Mouse (Mus musculus): Measurements from ENCODE around the gene Ip6k1. TPM values are rescaled to one million over a fixed set of nuclear protein-coding genes. Genes with fewer than 3 reads are reported as not detected.

Gene Ip6k1
- polyA plus RNA-seq, 1 experiment from 2014 or later = 97.9 TPM

- H3K36me3 ChIP-seq = no peaks in the 10 kb centered on the region
- H3K4me2 ChIP-seq (replicated peaks) = peak overlapping the region; percentile 88
- H3K9ac ChIP-seq = peak overlapping the region; percentile 59
- no peaks in the 10 kb centered on the region for H3K9me3 ChIP-seq
- ATAC-seq (ENCODE audit: low FRiP score, low read depth) = no peak
- H3K4me3 ChIP-seq = peak overlapping the region; percentile 62
- 0 out of 2 replicates have a peak overlapping the region, but pooled peaks have one; percentile 42 for H3K27ac ChIP-seq
- 64% methylated on average over 9 of the region's 9 CpGs for WGBS
- H3K27me3 ChIP-seq (replicated peaks) = peaks cover 24% of the 10 kb centered on the region
- peaks cover 40% of the 10 kb centered on the region for H3K4me1 ChIP-seq
Measured at GRCm38 (mm10) chr9:107984754-107985055, 17.6 kb upstream of the Ip6k1 start.

GRCm38 (mm10) chr9:107985131-107986119, 16.9 kb upstream of the Ip6k1 start, which contains the start of gene Inka1:
Gene Inka1, minus strand, starts transcription at chr9:107985879.
- Histone ChIP-seq H3K9me3 (no peaks in the 10 kb centered on the region), H3K4me3 (peak within 1 kb of the TSS; percentile 62), H3K27ac (peak within 1 kb of the TSS; percentile 42), H3K27me3 (replicated peaks) (peaks cover 24% of the 10 kb centered on the region), H3K9ac (peak within 1 kb of the TSS; percentile 59), H3K4me2 (replicated peaks) (peak within 1 kb of the TSS; percentile 88), H3K36me3 (no peaks in the 10 kb centered on the region), H3K4me1 (peaks cover 40% of the 10 kb centered on the region)
- ATAC-seq (ENCODE audit: low FRiP score, low read depth) = peak; percentile 86
- under 1% methylated on average over 58 of the region's 58 CpGs for WGBS

GRCm38 (mm10) chr9:107986376-107986775, 15.9 kb upstream of the Ip6k1 start:
- H3K9ac ChIP-seq = no peak overlapping the region
- peaks cover 36% of the 10 kb centered on the region for H3K4me1 ChIP-seq
- H3K36me3 ChIP-seq = no peaks in the 10 kb centered on the region
- 6% methylated on average over 18 of the region's 18 CpGs for WGBS
- peak overlapping the region; percentile 62 for H3K4me3 ChIP-seq
- H3K4me2 ChIP-seq (replicated peaks) = peak overlapping the region; percentile 88
- H3K27me3 ChIP-seq (replicated peaks) = peaks cover 24% of the 10 kb centered on the region
- H3K27ac ChIP-seq = no peak overlapping the region
- ATAC-seq (ENCODE audit: low FRiP score, low read depth) = peak; percentile 74
- no peaks in the 10 kb centered on the region for H3K9me3 ChIP-seq

- H3K4me1 ChIP-seq = peaks cover 23% of the 10 kb centered on the region; the same call in 1 of the 2 replicates
- H3K27me3 ChIP-seq (replicated peaks) = peaks cover 24% of the 10 kb centered on the region
- no peaks in the 10 kb centered on the region for H3K36me3 ChIP-seq
- no peak overlapping the region for H3K4me2 ChIP-seq (replicated peaks)
- H3K9me3 ChIP-seq = no peaks in the 10 kb centered on the region
- H3K27ac ChIP-seq = no peak overlapping the region
- 69% methylated on average over 3 of the region's 3 CpGs for WGBS
- ATAC-seq (ENCODE audit: low FRiP score, low read depth) = no peak
- no peak overlapping the region for H3K4me3 ChIP-seq
- H3K9ac ChIP-seq = no peak overlapping the region
Measured at GRCm38 (mm10) chr9:107987950-107988349, 14.4 kb upstream of the Ip6k1 start.

- H3K4me1 ChIP-seq = no peaks in the 10 kb centered on the region
- no peaks in the 10 kb centered on the region for H3K27me3 ChIP-seq (replicated peaks)
- H3K9ac ChIP-seq = no peak within 1 kb of the TSS
- ATAC-seq (ENCODE audit: low FRiP score, low read depth) = no peak
- H3K9me3 ChIP-seq = no peaks in the 10 kb centered on the region
- H3K4me3 ChIP-seq = no peak within 1 kb of the TSS
- H3K27ac ChIP-seq = no peak within 1 kb of the TSS
- WGBS = 57% methylated on average over 2 of the region's 2 CpGs
- H3K4me2 ChIP-seq (replicated peaks) = no peak within 1 kb of the TSS
- H3K36me3 ChIP-seq = no peaks in the 10 kb centered on the region
Measured at GRCm38 (mm10) chr9:107992197-107992596, 10.1 kb upstream of the Ip6k1 start, which contains the start of gene Cdhr4. Gene Cdhr4, plus strand, starts transcription at chr9:107992497.

GRCm38 (mm10) chr9:107993013-107993412, 9.3 kb upstream of the Ip6k1 start:
- H3K4me1 ChIP-seq = no peaks in the 10 kb centered on the region
- H3K36me3 ChIP-seq = no peaks in the 10 kb centered on the region
- H3K4me2 ChIP-seq (replicated peaks) = no peak overlapping the region
- H3K27ac ChIP-seq = no peak overlapping the region
- H3K4me3 ChIP-seq = no peak overlapping the region
- WGBS = 78% methylated on average over 11 of the region's 11 CpGs
- no peaks in the 10 kb centered on the region for H3K27me3 ChIP-seq (replicated peaks)
- H3K9ac ChIP-seq = no peak overlapping the region
- H3K9me3 ChIP-seq = no peaks in the 10 kb centered on the region
- no peak for ATAC-seq (ENCODE audit: low FRiP score, low read depth)

GRCm38 (mm10) chr9:107994464-107994863, 7.8 kb upstream of the Ip6k1 start:
- Histone ChIP-seq H3K27ac (no peak overlapping the region), H3K36me3 (no peaks in the 10 kb centered on the region), H3K9me3 (no peaks in the 10 kb centered on the region), H3K4me1 (no peaks in the 10 kb centered on the region), H3K9ac (no peak overlapping the region), H3K4me2 (replicated peaks) (no peak overlapping the region), H3K4me3 (no peak overlapping the region), H3K27me3 (replicated peaks) (no peaks in the 10 kb centered on the region)
- ATAC-seq (ENCODE audit: low FRiP score, low read depth) = no peak
- 70% methylated on average over 2 of the region's 2 CpGs for WGBS

GRCm38 (mm10) chr9:107995513-107995912, 6.8 kb upstream of the Ip6k1 start:
- Histone ChIP-seq H3K4me2 (replicated peaks) (no peak overlapping the region), H3K4me1 (no peaks in the 10 kb centered on the region), H3K36me3 (no peaks in the 10 kb centered on the region), H3K4me3 (no peak overlapping the region), H3K27ac (no peak overlapping the region), H3K9ac (no peak overlapping the region), H3K27me3 (replicated peaks) (no peaks in the 10 kb centered on the region), H3K9me3 (no peaks in the 10 kb centered on the region)
- 95% methylated on average over 21 of the region's 21 CpGs for WGBS
- no peak for ATAC-seq (ENCODE audit: low FRiP score, low read depth)

- H3K27me3 ChIP-seq (replicated peaks) = no peaks in the 10 kb centered on the region
- H3K36me3 ChIP-seq = no peaks in the 10 kb centered on the region
- no peaks in the 10 kb centered on the region for H3K4me1 ChIP-seq
- no peak within 1 kb of the TSS for H3K9ac ChIP-seq
- ATAC-seq (ENCODE audit: low FRiP score, low read depth) = no peak
- no peaks in the 10 kb centered on the region for H3K9me3 ChIP-seq
- H3K27ac ChIP-seq = no peak within 1 kb of the TSS
- H3K4me3 ChIP-seq = no peak within 1 kb of the TSS
- H3K4me2 ChIP-seq (replicated peaks) = no peak within 1 kb of the TSS
- 85% methylated on average over 5 of the region's 5 CpGs for WGBS
Measured at GRCm38 (mm10) chr9:107996049-107996448, 6.3 kb upstream of the Ip6k1 start, which contains the start of gene Gm20662. Gene Gm20662, plus strand, starts transcription at chr9:107996349.

- Histone ChIP-seq H3K9me3 (no peaks in the 10 kb centered on the region), H3K27me3 (replicated peaks) (no peaks in the 10 kb centered on the region), H3K4me3 (peak overlapping the region; percentile 98), H3K4me1 (peaks cover 24% of the 10 kb centered on the region), H3K4me2 (replicated peaks) (peak overlapping the region; percentile 87), H3K27ac (peak overlapping the region; percentile 77), H3K9ac (peak overlapping the region; percentile 98), H3K36me3 (no peaks in the 10 kb centered on the region)
- under 1% methylated on average over 50 of the region's 50 CpGs for WGBS
- ATAC-seq (ENCODE audit: low FRiP score, low read depth) = peak; percentile 62
Measured at GRCm38 (mm10) chr9:108002778-108003530, 653 bp downstream of the Ip6k1 start.

- peak overlapping the region; percentile 77; the same call in 1 of the 2 replicates for H3K27ac ChIP-seq
- WGBS = 18% methylated on average over 8 of the region's 8 CpGs
Measured at GRCm38 (mm10) chr9:108003531-108003890, 1.2 kb downstream of the Ip6k1 start.

GRCm38 (mm10) chr9:108008041-108008440, 5.7 kb downstream of the Ip6k1 start:
- Histone ChIP-seq H3K4me1 (peaks cover 17% of the 10 kb centered on the region), H3K27me3 (replicated peaks) (no peaks in the 10 kb centered on the region), H3K9me3 (no peaks in the 10 kb centered on the region), H3K4me2 (replicated peaks) (no peak overlapping the region), H3K4me3 (no peak overlapping the region), H3K27ac (no peak overlapping the region), H3K36me3 (peaks cover 7% of the 10 kb centered on the region), H3K9ac (no peak overlapping the region)
- 96% methylated on average over 5 of the region's 5 CpGs for WGBS
- no peak for ATAC-seq (ENCODE audit: low FRiP score, low read depth)

More at GRCm38 (mm10) chr9:108003531-108003890, 1.2 kb downstream of the Ip6k1 start:
- H3K4me1 ChIP-seq = peaks cover 24% of the 10 kb centered on the region
- no peak for ATAC-seq (ENCODE audit: low FRiP score, low read depth)
- no peaks in the 10 kb centered on the region for H3K27me3 ChIP-seq (replicated peaks)
- H3K36me3 ChIP-seq = no peaks in the 10 kb centered on the region
- peak overlapping the region; percentile 98 for H3K4me3 ChIP-seq
- peak overlapping the region; percentile 87 for H3K4me2 ChIP-seq (replicated peaks)
- H3K9ac ChIP-seq = peak overlapping the region; percentile 98
- H3K9me3 ChIP-seq = no peaks in the 10 kb centered on the region

Measured in neural tube, embryonic 12.5 days (tissue).